Mouse (Mus musculus): Measurements from ENCODE around the gene Coq9. TPM values are rescaled to one million over a fixed set of nuclear protein-coding genes. Genes with fewer than 3 reads are reported as not detected.
"Not testable (repeated sequence)": the region's sequence is repeated elsewhere in the genome, so short reads cannot be mapped to it uniquely, and the experiment has no call there.

Coq9 gene
- polyA plus RNA-seq, 1 experiment from 2014 or later = 56.8 TPM

DNA sequence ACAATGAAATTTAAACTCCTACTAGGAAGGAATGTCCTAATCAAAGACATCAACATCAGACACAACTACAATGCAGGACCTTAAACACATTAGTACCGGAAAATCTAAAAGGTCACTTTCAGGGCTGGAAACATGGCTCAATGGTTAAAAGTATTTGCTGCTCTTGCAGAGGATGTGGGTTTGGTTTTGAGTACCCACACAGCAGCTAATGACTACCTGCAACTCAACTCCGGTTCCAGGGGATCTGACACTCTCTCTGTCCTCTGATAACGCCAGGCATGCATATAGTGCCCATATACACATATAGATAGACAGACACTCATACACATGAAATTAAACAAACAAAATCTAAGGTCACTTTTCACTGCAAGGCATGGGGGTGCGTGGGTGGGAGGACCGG lies 11.9 kb upstream of the Coq9 start:
- H3K4me1 ChIP-seq = no peaks in the 10 kb centered on the region
- no peak overlapping the region for H3K4me3 ChIP-seq
- no peak overlapping the region for H3K27ac ChIP-seq
- H3K27me3 ChIP-seq (replicated peaks) = no peaks in the 10 kb centered on the region
- H3K36me3 ChIP-seq (replicated peaks) = peaks cover 33% of the 10 kb centered on the region; the same call in 1 of the 2 replicates
- H3K9me3 ChIP-seq = no peaks in the 10 kb centered on the region
- H3K9ac ChIP-seq = no peak overlapping the region
- no peak overlapping the region for H3K4me2 ChIP-seq
- 97% methylated on average over 5 of the region's 5 CpGs for WGBS
- ATAC-seq (replicated peaks) = no peak

DNA sequence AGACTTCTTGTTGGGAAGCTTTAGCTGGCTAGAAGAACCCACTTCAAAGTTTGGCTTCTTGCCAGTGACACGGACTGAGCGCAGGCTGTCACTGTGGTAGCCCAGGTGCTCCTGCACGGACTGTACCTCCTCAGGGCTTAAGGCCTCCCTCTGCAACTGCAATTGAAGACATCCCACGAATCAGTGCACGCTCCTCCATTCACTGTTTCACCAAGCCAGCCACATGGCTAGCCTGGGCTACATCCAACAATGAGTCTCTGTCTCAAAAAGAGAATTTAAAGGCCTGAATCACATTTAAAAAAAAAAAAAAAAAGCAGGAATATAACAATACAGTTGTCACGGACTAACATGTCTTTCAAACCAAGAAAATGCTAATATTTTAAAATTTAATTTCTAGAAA lies 9.8 kb upstream of the Coq9 start:
- no peak for ATAC-seq (replicated peaks)
- no peak overlapping the region for H3K27ac ChIP-seq
- H3K9ac ChIP-seq = no peak overlapping the region
- H3K4me1 ChIP-seq = no peaks in the 10 kb centered on the region
- no peaks in the 10 kb centered on the region for H3K27me3 ChIP-seq (replicated peaks)
- 89% methylated on average over 6 of the region's 6 CpGs for WGBS
- H3K4me2 ChIP-seq = no peak overlapping the region
- H3K9me3 ChIP-seq = no peaks in the 10 kb centered on the region
- no peak overlapping the region for H3K4me3 ChIP-seq
- H3K36me3 ChIP-seq (replicated peaks) = peaks cover 33% of the 10 kb centered on the region; the same call in 1 of the 2 replicates

DNA sequence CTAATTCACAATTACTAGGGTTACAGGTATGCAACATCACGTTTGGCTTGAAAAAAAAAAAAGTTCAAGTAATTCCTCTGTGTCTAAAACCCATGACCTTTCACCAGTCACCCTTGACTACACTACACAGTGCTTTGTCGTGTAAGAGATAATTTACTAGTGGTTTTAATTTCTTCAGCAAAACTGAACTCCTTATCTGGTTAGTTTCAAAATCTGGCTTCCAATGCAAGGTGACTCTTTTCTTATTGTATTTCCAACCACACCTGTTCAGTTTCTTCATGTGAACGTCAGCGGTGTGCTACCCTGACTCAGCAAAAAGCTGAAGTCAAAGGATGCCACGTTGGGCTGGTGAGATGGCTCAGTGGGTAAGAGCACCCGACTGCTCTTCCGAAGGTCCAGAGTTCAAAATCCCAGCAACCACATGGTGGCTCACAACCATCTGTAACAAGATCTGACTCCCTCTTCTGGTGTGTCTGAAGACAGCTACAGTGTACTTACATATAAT lies 4.2 kb upstream of the Coq9 start:
- H3K27ac ChIP-seq; H3K9ac ChIP-seq; H3K4me2 ChIP-seq; H3K9me3 ChIP-seq; ATAC-seq (replicated peaks); H3K4me3 ChIP-seq; H3K27me3 ChIP-seq (replicated peaks): not testable (repeated sequence)
- 83% methylated on average over 7 of the region's 7 CpGs for WGBS
- H3K4me1 ChIP-seq = peaks cover 15% of the 10 kb centered on the region
- peaks cover 12% of the 10 kb centered on the region; the same call in 1 of the 2 replicates for H3K36me3 ChIP-seq (replicated peaks)

DNA sequence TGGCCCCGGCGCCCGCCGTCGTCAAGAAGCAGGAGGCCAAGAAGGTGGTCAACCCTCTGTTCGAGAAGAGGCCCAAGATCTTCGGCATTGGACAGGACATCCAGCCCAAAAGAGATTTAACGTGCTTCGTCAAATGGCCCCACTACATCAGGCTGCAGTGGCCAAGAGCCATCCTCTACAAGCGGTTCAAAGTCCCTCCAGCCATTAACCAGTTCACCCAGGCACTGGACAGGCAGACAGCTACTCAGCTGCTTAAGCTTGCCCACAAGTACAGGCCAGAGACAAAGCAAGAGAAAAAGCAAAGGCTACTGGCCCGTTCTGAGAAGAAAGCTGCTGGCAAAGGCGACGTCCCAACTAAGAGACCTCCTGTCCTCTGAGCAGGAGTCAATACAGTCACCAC lies 2.4 kb upstream of the Coq9 start:
- not testable (repeated sequence) for H3K9ac ChIP-seq; H3K9me3 ChIP-seq; H3K36me3 ChIP-seq (replicated peaks); H3K4me2 ChIP-seq; H3K4me3 ChIP-seq; ATAC-seq (replicated peaks); H3K27me3 ChIP-seq (replicated peaks); H3K27ac ChIP-seq
- 96% methylated on average over 13 of the region's 13 CpGs for WGBS
- peaks cover 19% of the 10 kb centered on the region for H3K4me1 ChIP-seq

DNA sequence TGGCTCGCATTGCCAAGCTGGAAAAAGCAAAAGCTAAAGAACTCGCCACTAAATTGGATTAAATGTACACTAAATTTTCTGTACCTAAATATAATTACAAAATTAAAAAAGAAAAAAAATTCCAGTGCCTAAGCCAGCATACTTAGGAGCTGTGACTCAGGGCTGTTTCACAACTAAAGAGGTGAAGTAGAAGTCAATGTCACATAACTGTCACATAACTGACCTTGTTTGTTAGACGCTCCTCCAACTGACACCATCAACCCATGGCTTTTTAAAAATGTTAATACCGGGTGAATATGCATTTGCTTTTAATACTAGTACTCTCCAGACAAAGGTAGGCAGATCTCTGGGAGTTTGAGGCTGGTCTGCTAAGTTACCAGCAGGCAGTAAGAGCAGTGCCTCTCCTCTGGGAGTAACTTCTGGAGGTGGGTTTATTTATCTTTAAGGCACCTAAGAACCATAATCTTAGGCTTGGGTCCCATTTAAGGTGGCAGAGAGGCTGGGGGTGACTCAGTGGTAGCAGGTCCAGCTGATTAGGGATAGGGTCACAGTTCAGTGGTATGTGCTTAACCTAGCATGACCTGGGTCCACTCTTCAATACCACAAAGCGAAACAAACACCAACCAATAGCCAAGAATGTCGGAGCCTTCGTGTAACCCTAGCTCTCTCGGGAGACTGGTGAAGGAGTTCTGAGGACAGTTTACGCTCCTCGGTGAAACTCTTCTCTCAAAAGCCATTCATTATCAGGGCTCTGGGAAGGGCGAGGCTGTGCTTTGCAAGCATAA lies 1.5 kb upstream of the Coq9 start:
- no peak for ATAC-seq (replicated peaks)
- WGBS = 79% methylated on average over 11 of the region's 11 CpGs
- Histone ChIP-seq H3K27me3 (replicated peaks) (no peaks in the 10 kb centered on the region), H3K9ac (peak overlapping the region; percentile 93; the same call in 1 of the 2 replicates), H3K4me1 (peaks cover 19% of the 10 kb centered on the region), H3K4me3 (peak overlapping the region; percentile 82), H3K9me3 (no peaks in the 10 kb centered on the region), H3K4me2 (peak overlapping the region; percentile 92), H3K27ac (no peak overlapping the region), H3K36me3 (replicated peaks) (peaks cover 1% of the 10 kb centered on the region; the same call in 1 of the 2 replicates)

DNA sequence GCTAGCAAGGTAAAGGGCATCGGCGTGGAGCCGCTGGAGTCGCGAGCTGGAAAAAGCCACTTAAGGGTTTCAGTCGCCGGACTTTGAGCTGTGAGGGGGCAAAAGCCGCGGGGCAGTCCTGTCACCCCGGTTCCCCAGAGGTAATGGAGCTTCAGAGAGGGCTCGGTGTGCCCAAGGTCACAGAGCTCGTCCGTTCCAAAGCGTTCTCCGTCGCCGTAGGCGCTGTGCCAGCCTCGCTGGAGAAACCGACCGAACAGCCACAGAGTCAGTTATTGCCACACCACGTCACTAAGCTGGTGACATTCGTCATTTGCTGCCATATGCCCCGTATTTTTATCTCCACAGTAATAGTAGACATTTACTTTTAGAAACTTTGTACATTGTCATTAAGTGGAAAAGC lies 479 bp downstream of the Coq9 start:
- WGBS = under 1% methylated on average over 23 of the region's 24 CpGs
- H3K4me2 ChIP-seq = peak overlapping the region; percentile 62

DNA sequence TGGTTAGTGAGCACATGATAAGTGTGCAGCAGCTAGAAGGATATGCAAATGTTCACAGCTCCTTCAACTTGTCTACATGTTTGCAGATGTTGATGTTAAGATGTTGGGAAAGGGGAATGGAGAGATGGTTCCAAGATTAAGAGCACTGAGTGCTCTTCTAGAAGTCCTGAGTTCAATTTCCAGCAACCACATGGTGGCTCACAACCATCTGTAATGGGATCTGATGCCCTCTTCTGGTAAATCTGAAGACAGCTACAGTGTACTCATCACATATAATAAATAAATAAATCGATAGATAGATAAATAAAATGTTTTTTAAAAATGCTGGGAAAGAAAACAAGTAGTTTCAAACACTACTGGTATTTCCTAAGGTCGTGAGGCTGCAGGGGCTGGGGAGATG lies 3.1 kb downstream of the Coq9 start:
- no peak for ATAC-seq (replicated peaks)
- Histone ChIP-seq H3K27me3 (replicated peaks) (no peaks in the 10 kb centered on the region), H3K36me3 (replicated peaks) (peaks cover 13% of the 10 kb centered on the region; the same call in 1 of the 2 replicates), H3K4me2 (no peak overlapping the region), H3K27ac (no peak overlapping the region), H3K4me1 (peaks cover 19% of the 10 kb centered on the region), H3K9me3 (no peaks in the 10 kb centered on the region), H3K9ac (no peak overlapping the region), H3K4me3 (no peak overlapping the region)
- WGBS = 40% methylated on average over 2 of the region's 2 CpGs

More for the DNA sequence above, 479 bp downstream of the Coq9 start:
- no peaks in the 10 kb centered on the region for H3K9me3 ChIP-seq
- no peaks in the 10 kb centered on the region for H3K36me3 ChIP-seq (replicated peaks)
- H3K27me3 ChIP-seq (replicated peaks) = no peaks in the 10 kb centered on the region
- peaks cover 19% of the 10 kb centered on the region for H3K4me1 ChIP-seq
- H3K9ac ChIP-seq = peak overlapping the region; percentile 93
- H3K27ac ChIP-seq = peak overlapping the region; percentile 94
- ATAC-seq (replicated peaks) = peak; percentile 74
- peak overlapping the region; percentile 82 for H3K4me3 ChIP-seq

DNA sequence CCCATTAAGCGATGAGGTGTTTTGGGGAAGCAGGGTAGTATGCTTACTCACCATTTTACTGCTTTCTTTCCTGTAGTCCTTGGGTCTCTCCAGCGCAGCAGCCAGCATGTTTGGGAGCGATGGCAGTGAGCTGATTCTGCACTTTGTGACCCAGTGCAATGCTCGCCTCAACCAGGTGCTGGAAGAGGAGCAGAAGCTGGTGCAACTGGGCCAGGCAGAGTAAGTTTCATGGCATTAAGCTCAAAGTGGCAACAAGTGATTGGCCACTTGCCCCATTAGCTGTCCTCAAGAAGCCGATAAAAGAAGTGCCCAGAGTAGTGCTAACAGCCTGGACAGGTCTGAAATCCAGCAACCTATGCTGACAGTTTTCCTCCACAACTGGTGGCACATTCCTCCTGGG lies 11.9 kb downstream of the Coq9 start:
- H3K36me3 ChIP-seq (replicated peaks) = peaks cover 53% of the 10 kb centered on the region
- 97% methylated on average over 5 of the region's 5 CpGs for WGBS
- no peaks in the 10 kb centered on the region for H3K4me1 ChIP-seq
- H3K9ac ChIP-seq = no peak overlapping the region
- no peak overlapping the region for H3K4me2 ChIP-seq
- H3K27ac ChIP-seq = no peak overlapping the region
- ATAC-seq (replicated peaks) = no peak
- no peaks in the 10 kb centered on the region for H3K9me3 ChIP-seq
- no peak overlapping the region for H3K4me3 ChIP-seq
- no peaks in the 10 kb centered on the region for H3K27me3 ChIP-seq (replicated peaks)

DNA sequence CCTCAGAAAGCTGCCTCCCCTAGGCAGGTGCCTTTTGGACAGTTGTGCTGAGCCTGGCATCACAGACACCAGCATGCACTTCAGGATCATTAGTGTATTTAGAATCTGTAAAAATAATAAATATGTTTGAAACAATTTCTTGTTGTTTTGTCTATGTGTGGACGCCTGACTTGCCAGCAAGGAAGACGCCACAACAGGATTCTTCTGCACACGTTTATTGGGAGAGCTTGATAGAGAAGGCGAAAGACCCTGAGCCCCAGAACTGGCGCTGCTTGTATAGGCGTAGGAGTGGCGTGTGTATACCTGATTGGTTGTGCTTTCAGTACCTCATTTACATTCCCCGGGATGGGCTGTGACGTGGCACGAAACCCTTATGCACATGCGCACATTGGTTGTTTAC lies 16.6 kb downstream of the Coq9 start:
- Histone ChIP-seq H3K4me1 (peaks cover 18% of the 10 kb centered on the region), H3K36me3 (replicated peaks) (peaks cover 44% of the 10 kb centered on the region)
- not testable (repeated sequence) for H3K9ac ChIP-seq; H3K9me3 ChIP-seq; H3K27ac ChIP-seq; H3K27me3 ChIP-seq (replicated peaks); H3K4me3 ChIP-seq; H3K4me2 ChIP-seq; ATAC-seq (replicated peaks)
- 90% methylated on average over 11 of the region's 11 CpGs for WGBS

DNA sequence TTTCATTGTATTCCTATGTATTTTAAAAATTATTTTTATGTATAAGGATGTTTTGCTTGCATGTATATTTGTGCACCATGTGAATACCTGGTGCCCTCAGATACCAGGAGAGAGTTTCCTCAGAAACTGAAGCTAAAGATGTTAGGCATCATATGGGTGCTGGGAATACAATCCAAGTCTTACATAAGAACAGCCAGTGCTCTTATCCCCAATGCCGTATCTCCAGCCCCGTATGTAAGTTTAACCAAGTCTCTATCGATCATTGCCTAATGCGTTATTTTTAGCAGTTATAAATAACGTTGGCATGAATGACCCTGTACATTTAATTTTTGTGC lies 18.9 kb downstream of the Coq9 start:
- H3K9me3 ChIP-seq = no peaks in the 10 kb centered on the region
- no peaks in the 10 kb centered on the region for H3K27me3 ChIP-seq (replicated peaks)
- H3K4me2 ChIP-seq = 0 out of 2 replicates have a peak overlapping the region, but pooled peaks have one; percentile 17
- H3K4me1 ChIP-seq = peaks cover 18% of the 10 kb centered on the region
- H3K36me3 ChIP-seq (replicated peaks) = peaks cover 29% of the 10 kb centered on the region
- H3K9ac ChIP-seq = no peak overlapping the region
- ATAC-seq (replicated peaks) = peak; percentile 48; the same call in 1 of the 2 replicates
- H3K27ac ChIP-seq = peak overlapping the region; percentile 51; the same call in 1 of the 2 replicates
- H3K4me3 ChIP-seq = peak overlapping the region; percentile 74
- 28% methylated on average over 5 of the region's 5 CpGs for WGBS

DNA sequence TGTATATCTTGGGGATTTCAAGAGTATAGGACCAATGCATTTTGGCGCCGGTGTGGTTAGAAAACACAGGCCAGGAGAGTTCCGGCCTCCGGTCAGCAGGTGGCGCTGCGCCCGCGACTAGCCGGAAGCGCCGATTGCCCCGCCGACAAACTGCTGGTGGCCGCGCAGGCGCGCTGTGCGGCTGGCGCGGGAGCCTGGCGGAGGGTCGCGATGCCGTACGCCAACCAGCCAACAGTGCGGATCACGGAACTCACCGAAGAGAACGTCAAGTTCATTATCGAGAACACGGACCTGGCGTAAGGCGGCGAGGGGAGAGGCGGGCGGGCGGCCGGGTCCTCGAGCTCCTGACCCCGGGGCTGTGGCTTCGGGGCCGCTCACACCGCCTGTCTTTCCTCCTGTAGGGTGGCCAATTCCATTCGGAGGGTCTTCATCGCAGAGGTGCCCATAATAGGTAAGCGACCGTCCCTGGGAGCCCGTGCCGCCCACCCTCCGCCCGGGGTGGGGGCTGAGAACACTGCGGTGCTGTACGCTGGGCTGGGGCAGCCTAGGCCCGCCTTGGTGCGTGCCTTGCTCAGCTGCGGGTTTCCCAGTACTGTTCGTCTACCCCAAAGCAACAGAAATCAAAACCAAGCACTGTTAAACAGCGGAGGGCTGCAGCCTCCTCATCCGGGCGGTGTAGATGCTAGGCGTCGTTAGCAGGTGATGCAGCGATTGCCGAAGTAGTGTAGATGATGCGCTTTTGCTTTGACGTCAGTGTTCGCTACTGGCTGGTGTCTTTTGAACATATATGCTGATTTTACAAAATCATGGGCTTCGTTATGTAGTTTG lies 19.4 kb downstream of the Coq9 start, which contains the start of gene Polr2c:
Gene Polr2c (plus strand): TSS at position 105 of the 828 bp plus-strand sequence.
- peak within 1 kb of the TSS; percentile 61 for H3K4me2 ChIP-seq
- ATAC-seq (replicated peaks) = peak; percentile 86
- WGBS = under 1% methylated on average over 67 of the region's 68 CpGs
- peak within 1 kb of the TSS; percentile 74 for H3K4me3 ChIP-seq
- H3K9me3 ChIP-seq = no peaks in the 10 kb centered on the region
- H3K27me3 ChIP-seq (replicated peaks) = no peaks in the 10 kb centered on the region
- H3K36me3 ChIP-seq (replicated peaks) = peaks cover 23% of the 10 kb centered on the region
- H3K27ac ChIP-seq = peak within 1 kb of the TSS; percentile 74
- peaks cover 18% of the 10 kb centered on the region for H3K4me1 ChIP-seq
- peak within 1 kb of the TSS; percentile 85 for H3K9ac ChIP-seq

DNA sequence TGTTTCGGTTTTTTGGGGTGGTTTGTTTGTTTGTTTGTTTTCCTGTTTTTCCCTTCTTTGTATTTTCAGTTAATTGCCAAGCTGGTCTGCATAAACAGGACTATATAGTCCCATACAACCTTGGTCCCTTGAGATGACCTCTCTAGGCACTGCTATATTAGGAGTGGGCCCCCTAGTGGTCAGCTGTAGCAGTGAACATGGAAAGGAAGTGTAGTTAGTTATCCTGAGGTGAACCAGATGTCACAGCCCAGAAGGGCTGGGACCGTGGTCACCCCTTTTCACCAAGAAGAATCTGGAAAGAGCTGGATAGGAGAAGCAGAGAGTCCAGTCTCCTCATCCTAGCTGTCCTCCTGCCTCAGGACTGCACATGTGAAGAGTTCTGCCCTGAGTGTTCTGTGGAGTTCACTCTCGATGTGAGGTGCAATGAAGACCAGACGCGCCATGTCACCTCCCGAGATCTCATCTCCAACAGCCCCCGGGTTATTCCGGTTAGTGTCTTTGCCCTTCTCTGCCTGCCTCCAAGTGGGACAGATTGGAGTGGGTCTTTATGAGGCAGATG lies 23.3 kb downstream of the Coq9 start:
- Histone ChIP-seq H3K4me3 (no peak overlapping the region), H3K27me3 (replicated peaks) (no peaks in the 10 kb centered on the region), H3K27ac (no peak overlapping the region), H3K36me3 (replicated peaks) (peaks cover 34% of the 10 kb centered on the region), H3K9ac (no peak overlapping the region), H3K4me1 (peaks cover 18% of the 10 kb centered on the region), H3K9me3 (no peaks in the 10 kb centered on the region), H3K4me2 (no peak overlapping the region)
- 77% methylated on average over 8 of the region's 8 CpGs for WGBS
- ATAC-seq (replicated peaks) = no peak

Data from midbrain, embryonic 15.5 days (tissue).